Mouse (Mus musculus): ENCODE measurements at regions not wholly inside any gene's neighbourhood (a gene's known extent, or its start where the extent isn't known, plus 50 kb on each side); places are given as distances from the start of the nearest gene placed in this dataset.

- no peak overlapping the region for H3K4me3 ChIP-seq (replicated peaks; ENCODE audit: low read length)
- 78% methylated on average over 8 of the region's 8 CpGs for WGBS
- DNase-seq (ENCODE audit: low spot score) (no peak), ATAC-seq (ENCODE audit: low FRiP score, low read depth) (no peak)
- no peaks in the 10 kb centered on the region for H3K36me3 ChIP-seq (ENCODE audit: control insufficient read depth, insufficient read depth, low read length)
- no peak overlapping the region for H3K27ac ChIP-seq (replicated peaks; ENCODE audit: low read depth, low read length)
- no peaks in the 10 kb centered on the region for H3K9me3 ChIP-seq (ENCODE audit: control insufficient read depth, low read length)
- no peaks in the 10 kb centered on the region for H3K4me1 ChIP-seq (ENCODE audit: control insufficient read depth, insufficient read depth, low read length)
- H3K27me3 ChIP-seq (ENCODE audit: control insufficient read depth, insufficient read depth, low read length): no peaks in the 10 kb centered on the region
- H3K4me2 ChIP-seq (replicated peaks; ENCODE audit: low read depth, low read length, severe bottlenecking): no peak overlapping the region
- no peak for TF ChIP-seq POLR2A (IDR thresholded peaks at IDR 0.05; ENCODE audit: borderline replicate concordance, extremely low read depth, insufficient read depth, insufficient read length)
- no peak overlapping the region for H3K9ac ChIP-seq (ENCODE audit: low read depth, low read length, severe bottlenecking)
These were observed 470.5 kb upstream of the Sphkap start for GRCm38 (mm10) chr1:83878330-83879108.

DNA sequence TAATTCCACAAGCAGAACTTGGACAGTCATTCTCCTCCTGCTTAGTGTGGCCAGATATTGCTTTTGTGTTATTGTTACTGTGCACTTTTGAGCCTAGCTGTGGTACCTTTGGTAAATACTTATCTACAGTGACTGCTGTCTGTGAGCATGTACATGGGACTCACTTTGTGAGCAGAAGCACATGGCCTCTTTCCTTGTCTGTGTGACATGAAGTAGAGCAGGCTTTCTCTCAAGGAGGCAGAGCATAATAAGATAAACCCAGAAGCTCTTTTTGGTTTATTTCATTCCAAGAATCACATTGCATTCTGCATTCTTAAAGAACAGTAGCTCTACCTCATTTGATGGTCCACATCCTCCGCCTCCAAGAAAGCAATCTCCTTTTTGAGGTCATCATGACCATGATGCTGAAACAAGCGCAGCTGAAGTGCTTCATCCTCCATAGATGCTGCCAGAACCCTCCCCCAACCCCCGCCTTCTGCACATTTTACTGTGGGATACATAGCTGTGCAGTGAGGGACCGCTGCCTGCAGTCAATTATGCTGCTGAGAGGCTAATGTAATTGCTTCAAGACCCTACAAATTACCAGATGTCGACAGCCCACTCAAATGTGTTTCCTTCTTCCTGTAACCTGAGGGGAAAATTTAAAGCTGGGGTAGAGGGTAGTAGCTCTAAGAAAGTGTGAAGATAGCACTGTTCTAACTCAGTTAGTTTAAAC lies 463.0 kb upstream of the Sphkap start:
- Histone ChIP-seq H3K4me3 (replicated peaks; ENCODE audit: low read length) (no peak overlapping the region), H3K36me3 (ENCODE audit: control insufficient read depth, insufficient read depth, low read length) (no peaks in the 10 kb centered on the region), H3K4me1 (ENCODE audit: control insufficient read depth, insufficient read depth, low read length) (peaks cover 10% of the 10 kb centered on the region), H3K4me2 (replicated peaks; ENCODE audit: low read depth, low read length, severe bottlenecking) (no peak overlapping the region), H3K9ac (ENCODE audit: low read depth, low read length, severe bottlenecking) (no peak overlapping the region), H3K27me3 (ENCODE audit: control insufficient read depth, insufficient read depth, low read length) (no peaks in the 10 kb centered on the region), H3K27ac (replicated peaks; ENCODE audit: low read depth, low read length) (no peak overlapping the region), H3K9me3 (ENCODE audit: control insufficient read depth, low read length) (no peaks in the 10 kb centered on the region)
- TF ChIP-seq POLR2A (IDR thresholded peaks at IDR 0.05; ENCODE audit: borderline replicate concordance, extremely low read depth, insufficient read depth, insufficient read length): no peak
- WGBS: 8% methylated on average over 5 of the region's 5 CpGs
- ATAC-seq (ENCODE audit: low FRiP score, low read depth) (peak; percentile 50; the same call in 1 of the 2 replicates), DNase-seq (ENCODE audit: low spot score) (peak; percentile 70)

- no peaks in the 10 kb centered on the region for H3K27me3 ChIP-seq (ENCODE audit: control insufficient read depth, insufficient read depth, low read length)
- no peak overlapping the region for H3K4me2 ChIP-seq (replicated peaks; ENCODE audit: low read depth, low read length, severe bottlenecking)
- 75% methylated on average over 2 of the region's 2 CpGs for WGBS
- no peak overlapping the region for H3K27ac ChIP-seq (replicated peaks; ENCODE audit: low read depth, low read length)
- H3K36me3 ChIP-seq (ENCODE audit: control insufficient read depth, insufficient read depth, low read length): no peaks in the 10 kb centered on the region
- ATAC-seq (ENCODE audit: low FRiP score, low read depth) (no peak), DNase-seq (ENCODE audit: low spot score) (no peak)
- TF ChIP-seq POLR2A (IDR thresholded peaks at IDR 0.05; ENCODE audit: borderline replicate concordance, extremely low read depth, insufficient read depth, insufficient read length): no peak
- no peaks in the 10 kb centered on the region for H3K9me3 ChIP-seq (ENCODE audit: control insufficient read depth, low read length)
- no peak overlapping the region for H3K9ac ChIP-seq (ENCODE audit: low read depth, low read length, severe bottlenecking)
- H3K4me1 ChIP-seq (ENCODE audit: control insufficient read depth, insufficient read depth, low read length): peaks cover 10% of the 10 kb centered on the region
- H3K4me3 ChIP-seq (replicated peaks; ENCODE audit: low read length): no peak overlapping the region
These were observed 461.0 kb upstream of the Sphkap start for GRCm38 (mm10) chr1:83869046-83869445.

GRCm38 (mm10) chr1:83862541-83862940 lies 454.5 kb upstream of the Sphkap start:
- DNase-seq (ENCODE audit: low spot score) (no peak), ATAC-seq (ENCODE audit: low FRiP score, low read depth) (no peak)
- Histone ChIP-seq H3K4me1 (ENCODE audit: control insufficient read depth, insufficient read depth, low read length) (no peaks in the 10 kb centered on the region), H3K9me3 (ENCODE audit: control insufficient read depth, low read length) (no peaks in the 10 kb centered on the region), H3K27ac (replicated peaks; ENCODE audit: low read depth, low read length) (no peak overlapping the region), H3K36me3 (ENCODE audit: control insufficient read depth, insufficient read depth, low read length) (no peaks in the 10 kb centered on the region), H3K27me3 (ENCODE audit: control insufficient read depth, insufficient read depth, low read length) (no peaks in the 10 kb centered on the region), H3K4me2 (replicated peaks; ENCODE audit: low read depth, low read length, severe bottlenecking) (no peak overlapping the region), H3K4me3 (replicated peaks; ENCODE audit: low read length) (no peak overlapping the region), H3K9ac (ENCODE audit: low read depth, low read length, severe bottlenecking) (no peak overlapping the region)
- WGBS: 50% methylated on average over 1 of the region's 1 CpGs
- TF ChIP-seq POLR2A (IDR thresholded peaks at IDR 0.05; ENCODE audit: borderline replicate concordance, extremely low read depth, insufficient read depth, insufficient read length): no peak

DNA sequence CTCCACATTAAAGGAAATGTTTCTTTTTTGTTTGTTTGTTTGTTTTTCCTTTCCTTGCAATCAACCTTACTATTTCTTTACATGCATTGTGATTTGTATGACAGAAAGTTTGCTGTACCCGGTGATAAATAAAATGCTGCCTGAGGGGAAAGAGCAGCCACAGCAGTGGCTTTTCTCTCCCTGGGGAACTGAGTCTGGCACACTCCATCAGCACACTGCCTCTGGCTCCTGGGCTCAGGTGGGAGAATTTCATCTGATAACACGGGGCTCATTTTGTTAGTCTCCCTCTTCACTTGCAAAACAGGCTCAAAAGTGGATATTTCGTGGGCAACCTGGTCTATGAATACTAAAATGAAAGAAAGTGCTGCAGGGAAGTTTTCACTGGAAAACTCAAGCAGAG lies 454.1 kb upstream of the Sphkap start:
- Histone ChIP-seq H3K4me3 (replicated peaks; ENCODE audit: low read length) (no peak overlapping the region), H3K4me2 (replicated peaks; ENCODE audit: low read depth, low read length, severe bottlenecking) (no peak overlapping the region), H3K9ac (ENCODE audit: low read depth, low read length, severe bottlenecking) (no peak overlapping the region), H3K36me3 (ENCODE audit: control insufficient read depth, insufficient read depth, low read length) (no peaks in the 10 kb centered on the region), H3K9me3 (ENCODE audit: control insufficient read depth, low read length) (no peaks in the 10 kb centered on the region), H3K27me3 (ENCODE audit: control insufficient read depth, insufficient read depth, low read length) (no peaks in the 10 kb centered on the region), H3K4me1 (ENCODE audit: control insufficient read depth, insufficient read depth, low read length) (no peaks in the 10 kb centered on the region), H3K27ac (replicated peaks; ENCODE audit: low read depth, low read length) (no peak overlapping the region)
- ATAC-seq (ENCODE audit: low FRiP score, low read depth) (no peak), DNase-seq (ENCODE audit: low spot score) (no peak)
- no peak for TF ChIP-seq POLR2A (IDR thresholded peaks at IDR 0.05; ENCODE audit: borderline replicate concordance, extremely low read depth, insufficient read depth, insufficient read length)
- WGBS: 59% methylated on average over 3 of the region's 3 CpGs
